Mouse (Mus musculus): ENCODE data around the gene Olfr39.
"Not testable (repeated sequence)": the region's sequence is repeated elsewhere in the genome, so short reads cannot be mapped to it uniquely, and the experiment has no call there.

Olfr39 gene

GRCm38 (mm10) chr9:20282051-20282450 is at the start of gene Olfr39:
Gene Olfr39, plus strand, starts transcription at chr9:20282351.
- no peak for DNase-seq

DNA sequence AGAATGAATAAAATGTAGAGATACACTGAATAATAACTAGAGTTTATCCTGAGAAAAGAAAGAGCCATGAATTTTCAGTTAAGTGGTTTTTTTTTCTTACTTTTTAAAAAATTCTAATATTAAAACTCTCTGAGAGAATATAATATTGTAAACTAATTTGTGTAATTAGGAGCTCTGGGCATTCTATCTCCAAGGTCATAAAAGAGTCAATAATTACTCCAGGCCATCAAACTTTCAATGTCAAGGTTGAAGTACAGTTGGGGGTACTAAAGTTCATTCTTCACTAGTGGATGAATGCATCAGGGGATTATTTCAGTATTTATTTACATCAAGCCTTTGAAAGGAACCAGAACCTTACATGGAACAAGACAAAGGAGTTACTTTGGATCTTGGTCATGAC is 45.3 kb upstream of the Olfr39 start, which contains the start of gene Olfr872:
Olfr872 (plus strand) TSS at position 301 of the 400 bp plus-strand sequence.
- no peak for DNase-seq

- DNase-seq, result no peak
Measured at GRCm38 (mm10) chr9:20237378-20237777, 44.8 kb upstream of the Olfr39 start.

DNA sequence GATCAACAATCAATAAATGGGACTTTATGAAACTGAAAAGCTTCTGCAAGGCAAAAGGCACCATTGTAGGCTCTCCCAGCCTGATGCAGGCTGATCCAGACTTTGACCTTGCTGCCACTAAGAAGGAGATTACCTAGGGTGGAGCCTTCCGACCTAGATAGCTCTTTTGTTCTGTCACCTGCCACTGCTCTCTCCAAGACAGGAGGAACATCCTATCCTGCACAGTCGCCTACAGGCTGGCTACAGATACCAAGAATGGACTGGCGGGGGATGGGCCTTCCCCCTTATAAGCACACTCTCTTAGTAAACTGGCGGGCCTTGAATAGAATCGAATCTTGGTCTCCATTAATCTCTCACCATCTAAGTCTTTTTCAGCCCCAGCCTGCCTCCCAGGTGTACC is 13.4 kb downstream of the Olfr39 start:
- not testable (repeated sequence) for DNase-seq

DNA sequence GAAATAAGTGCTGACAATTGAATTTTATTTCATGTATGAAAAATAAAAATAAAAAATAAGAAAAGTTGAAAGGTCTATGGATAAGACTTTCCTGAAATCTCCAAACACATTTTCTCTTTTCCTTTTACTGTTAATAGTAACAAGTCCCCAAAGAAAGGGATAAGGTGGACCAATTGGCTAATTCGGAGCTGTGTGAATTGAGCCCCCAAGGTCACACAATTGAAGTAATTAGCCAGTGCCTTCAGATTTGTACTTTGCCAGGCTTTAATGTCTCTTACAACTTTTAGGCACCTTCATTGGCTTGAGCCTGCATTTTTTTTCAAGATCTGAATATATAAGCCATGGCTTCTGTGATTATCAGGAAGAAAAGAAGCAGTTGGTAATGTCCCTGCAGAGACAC is 16.1 kb downstream of the Olfr39 start, which contains the start of gene Olfr873:
Olfr873 (plus strand) TSS at position 301 of the 400 bp plus-strand sequence.
- no peak for DNase-seq

- DNase-seq, result no peak
Measured at GRCm38 (mm10) chr9:20335994-20336393, 53.8 kb downstream of the Olfr39 start, which contains the start of gene Olfr18. Gene Olfr18, minus strand, starts transcription at chr9:20336094.
